Comparison of ENCODE assay signal across 20 mouse cellular contexts in the genomic region with DNA sequence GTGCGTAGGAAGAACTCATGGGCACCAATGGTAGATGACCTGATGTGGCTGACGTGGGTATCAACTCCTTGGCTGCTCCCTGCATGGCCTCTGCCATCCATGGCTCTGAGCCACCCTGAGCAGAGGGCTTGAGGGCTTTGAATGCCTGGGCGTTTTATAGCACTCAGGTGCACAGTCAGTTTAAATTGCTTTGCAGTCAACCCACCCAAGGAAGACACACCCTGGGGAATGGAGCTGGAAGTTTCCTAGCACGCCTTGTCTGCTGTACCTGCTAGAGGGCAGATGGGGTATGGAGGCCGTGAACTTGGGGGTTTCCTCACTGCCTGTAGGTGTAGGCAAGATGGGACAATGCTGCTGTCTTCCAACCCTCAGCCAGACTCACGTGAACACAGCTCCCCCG.
"Had no signal": no experiment of that assay in that cellular context is flagged by ENCODE, and none has a peak within 500 bp of the region (broad histone marks: within the 10 kb centered on the region; RNA-seq: fewer than 3 reads in every experiment).

No protein-coding gene starts in this region.

- H3K27ac ChIP-seq: layer of hippocampus, adult 2 months; limb, embryonic 10.5 days; limb, embryonic 13.5 days; liver, embryonic 12.5 days; liver, embryonic 15.5 days; lung, embryonic 15.5 days; midbrain, embryonic 13.5 days; stomach, postnatal 0 days had no signal

- DNase-seq: kidney, adult 8-10 months; kidney, postnatal 14 days; kidney, postnatal 4 days; layer of hippocampus, adult 9-11 months; liver; lung, adult 18-20 months; lung, postnatal 10 days; lung, postnatal 4 days; thymus, adult 2 months; thymus, postnatal 14 days; thymus, postnatal 4 days had no signal

- H3K4me3 ChIP-seq: layer of hippocampus, adult 2 months; limb, embryonic 10.5 days; limb, embryonic 13.5 days; liver, embryonic 12.5 days; liver, embryonic 15.5 days; lung, embryonic 15.5 days; midbrain, embryonic 10.5 days; midbrain, embryonic 13.5 days had no signal
